Mouse (Mus musculus) gastrocnemius, postnatal 4 days (tissue): ENCODE measurements around the gene Bms1. TPM values are rescaled to one million over a fixed set of nuclear protein-coding genes. Genes with fewer than 3 reads are reported as not detected.

Experiments
- DNase-seq, 2 experiments: peaks; one replicate each; pipeline ENCODE4 v3.0.0; 2021 to 2022; ENCODE audit warnings: low spot score in 2 of 2, mixed read lengths in 2 of 2
- microRNA-seq: library from miRNA; unstranded; fragments of <30 nt; microRNA quantifications from one replicate; pipeline ENCODE4 v1.2.0, GENCODE M21; 2021
- total RNA-seq, 2 experiments: library from RNA; stranded (reverse); gene quantifications; 2 replicates each; pipeline ENCODE4 v1.2.3; 2021

Gene Bms1
- total RNA-seq, 2 experiments from 2014 or later: 26.8 to 30.9 TPM

GRCm38 (mm10) chr6:118367502-118367901 lies 51.8 kb downstream of the Bms1 start:
- no peak for DNase-seq

DNA sequence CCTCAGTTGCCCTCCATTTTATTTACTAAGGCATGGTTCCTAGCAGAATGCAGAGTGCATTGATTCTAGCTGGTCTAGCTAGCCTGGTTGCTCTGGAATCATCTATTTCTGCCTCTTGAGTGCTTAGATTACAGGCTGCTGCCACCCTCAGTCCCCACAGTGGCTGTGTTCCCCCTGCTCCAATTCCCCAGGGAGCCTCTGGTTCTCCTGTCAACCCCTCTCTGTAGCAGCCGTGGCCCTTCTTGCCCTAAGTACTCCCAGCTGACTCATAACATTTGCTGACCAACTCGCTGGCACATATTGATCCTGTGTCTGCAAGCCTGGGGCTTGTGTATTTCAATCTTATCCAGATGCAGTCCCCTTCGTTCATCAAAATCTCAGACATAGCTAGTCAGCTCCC lies 53.1 kb downstream of the Bms1 start:
- no peak for DNase-seq

- DNase-seq: no peak
These were observed 53.5 kb downstream of the Bms1 start for GRCm38 (mm10) chr6:118365781-118366180.

DNA sequence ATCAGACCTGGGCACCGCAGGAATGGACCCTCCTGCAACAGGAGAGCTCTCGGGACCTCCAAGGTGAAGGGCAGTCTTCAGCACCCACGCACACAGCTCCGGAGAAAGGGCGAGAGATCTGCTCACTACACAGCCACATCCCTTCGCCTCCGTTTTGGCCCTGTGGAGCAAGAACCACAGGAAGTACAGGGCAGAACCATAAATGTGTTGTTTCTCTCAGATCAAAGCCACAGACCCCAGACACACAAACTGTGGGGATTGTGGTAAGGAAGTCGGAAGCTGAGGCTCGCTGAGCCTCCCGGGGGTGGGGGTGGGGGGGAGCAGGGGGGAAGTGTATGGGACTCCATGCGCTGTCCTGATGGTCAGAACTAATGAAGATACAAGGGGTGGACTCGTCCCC lies 68.9 kb downstream of the Bms1 start:
- DNase-seq: no peak

GRCm38 (mm10) chr6:118348186-118348585 lies 71.1 kb downstream of the Bms1 start:
- no peak for DNase-seq

DNA sequence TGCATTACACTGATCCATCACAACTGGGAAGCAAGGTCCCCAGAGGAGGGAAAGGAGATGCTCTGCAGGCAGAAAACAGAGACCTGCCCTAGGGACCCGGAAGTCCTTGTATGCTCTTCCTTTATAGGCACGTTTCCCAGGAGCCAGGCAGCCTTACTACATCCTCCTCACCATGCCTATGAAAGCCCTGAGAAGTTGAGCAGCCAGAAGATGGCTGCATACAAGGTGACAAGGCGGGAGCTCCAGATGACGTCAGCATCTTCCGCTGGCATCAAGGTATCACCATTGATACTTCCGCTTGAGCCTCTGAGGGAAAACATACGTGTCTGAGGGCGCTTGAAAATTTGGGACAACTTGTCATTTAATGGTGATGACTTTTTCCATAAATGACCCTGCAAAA lies 72.0 kb downstream of the Bms1 start:
- no peak for DNase-seq

- DNase-seq: no peak
These were observed 77.3 kb downstream of the Bms1 start for GRCm38 (mm10) chr6:118341861-118342485.

GRCm38 (mm10) chr6:118337660-118338059 lies 81.6 kb downstream of the Bms1 start:
- no peak for DNase-seq

DNA sequence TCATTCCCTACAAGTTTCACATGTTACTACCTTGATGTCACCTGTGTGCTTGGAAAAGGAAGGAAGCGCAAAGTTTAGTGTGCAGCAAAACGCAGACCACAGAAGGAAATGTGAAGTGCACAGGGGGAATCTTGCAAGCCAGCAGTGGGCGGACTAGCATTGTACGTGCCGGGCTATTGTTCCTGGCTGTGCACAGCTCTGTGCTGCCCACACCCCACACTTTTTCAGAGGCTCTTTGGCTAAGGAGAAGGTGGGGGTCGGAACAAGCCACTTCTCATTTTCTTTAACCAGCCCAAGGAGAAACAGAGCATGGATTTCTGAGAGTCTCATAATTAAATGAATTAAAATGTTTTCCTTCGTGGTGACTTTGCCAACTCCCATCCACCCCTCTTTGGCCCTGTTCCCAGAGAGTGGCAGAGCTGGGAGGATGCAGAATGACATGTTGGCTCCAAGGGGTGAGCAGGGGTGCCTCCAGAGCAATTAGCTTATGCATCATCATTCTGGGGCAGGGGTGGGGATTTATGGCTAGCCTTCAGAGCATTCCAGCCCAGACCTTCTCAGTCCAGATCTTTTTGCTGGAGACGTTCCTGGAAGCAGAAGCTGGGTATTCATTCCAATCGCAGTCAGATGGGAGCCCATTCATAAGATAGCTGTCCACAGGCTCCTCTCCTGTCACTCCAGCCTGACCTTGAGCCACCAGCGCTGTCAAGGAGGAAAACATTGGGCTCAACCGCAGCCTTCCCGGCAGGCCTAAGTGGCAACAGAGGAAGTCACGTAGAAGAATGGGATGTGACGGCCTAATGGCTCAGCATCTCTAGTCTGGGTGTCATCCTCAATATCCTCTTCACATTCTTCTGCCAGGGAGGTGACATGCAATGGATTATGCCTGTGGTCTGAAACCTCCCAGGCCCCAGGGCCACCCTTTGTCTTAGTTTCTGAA lies 82.5 kb downstream of the Bms1 start:
- DNase-seq: no peak

DNA sequence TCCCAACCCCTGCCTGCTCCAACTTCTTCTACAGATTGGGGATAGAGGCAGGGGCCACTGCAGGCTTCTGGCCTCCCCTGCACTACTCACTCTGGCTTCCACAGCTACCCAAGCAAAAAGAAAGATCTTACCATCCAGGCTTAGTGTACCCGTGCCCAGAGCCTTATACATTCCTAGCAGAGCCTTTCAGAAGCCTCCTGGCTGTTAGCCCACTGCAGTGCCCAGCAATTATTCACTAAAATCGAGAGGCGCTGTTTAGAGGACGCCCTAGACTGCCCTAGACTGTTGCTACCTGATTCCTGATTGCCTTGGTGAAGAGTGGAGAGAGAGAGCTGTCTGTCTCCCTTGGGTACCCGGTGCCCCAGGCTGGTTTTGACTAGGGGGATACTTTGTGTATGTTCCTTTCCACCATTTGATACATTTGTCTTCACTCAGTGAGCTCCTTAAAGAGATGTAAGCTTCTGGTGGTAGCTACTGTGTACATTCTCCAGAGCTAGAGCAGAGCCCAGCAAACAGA lies 83.3 kb downstream of the Bms1 start:
- DNase-seq: no peak

DNA sequence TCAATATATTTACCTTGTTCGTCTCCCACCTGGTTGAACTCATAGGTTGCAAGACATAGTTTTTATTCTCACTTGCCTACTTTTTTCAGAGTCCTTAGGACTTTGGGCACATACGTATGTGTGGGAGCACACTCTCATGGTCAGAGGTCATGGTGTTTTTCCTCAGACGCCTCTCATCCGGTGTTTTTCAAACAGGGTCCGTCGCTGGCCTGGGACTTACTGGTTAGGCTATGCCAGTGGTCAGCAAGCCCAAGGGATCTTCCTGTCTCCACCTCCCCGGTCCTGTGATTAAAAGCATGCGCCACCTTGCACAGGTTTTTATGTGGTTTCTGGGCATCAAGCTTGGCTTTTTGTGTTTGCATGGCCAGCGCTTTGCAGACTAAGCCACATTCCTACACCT lies 85.4 kb downstream of the Bms1 start:
- no peak for DNase-seq

Small RNA genes lying within 50 kb of the gene (microRNA-seq; reads per million reads assigned to microRNA genes)
- gene Gm25953: not detected

Other genes starting within 250 kb of the Bms1 start
- gene Ret, start 221.8 kb downstream of the Bms1 start, total RNA-seq: 10 to 100 TPM in 1 of 2 experiments, 1 to 10 TPM in 1; 9.2 to 13.4 TPM
- gene Zfp248, start 36.1 kb upstream of the Bms1 start, total RNA-seq: 1 to 10 TPM; 3.7 to 3.9 TPM
- gene Zfp9, start 59.8 kb upstream of the Bms1 start, total RNA-seq: 10 to 100 TPM; 16.7 to 20.2 TPM
- 1 to 10 TPM; 5.4 to 6.4 TPM for gene Ankrd26, start 142.8 kb upstream of the Bms1 start, total RNA-seq